Mouse (Mus musculus) G1E (cell line): Measurements from ENCODE around the gene Hist2h3c2.

ENCODE experiments used
- CTCF ChIP-seq: IDR thresholded peaks from 2 replicates; pipeline ENCODE4 v1.5.1; 2012; ENCODE audit warnings: low read depth, low read length, inconsistent platforms, mixed read lengths
- GATA1 ChIP-seq: IDR thresholded peaks from 2 replicates; pipeline ENCODE4 v1.6.1; 2012; ENCODE audit warnings: borderline replicate concordance, low read length, inconsistent platforms, mixed read lengths
- GATA2 ChIP-seq: IDR thresholded peaks from 2 replicates; pipeline ENCODE4 v1.6.1; 2012; ENCODE audit warnings: low read depth, low read length, inconsistent platforms, borderline replicate concordance
- TAL1 ChIP-seq: conservative IDR thresholded peaks from 2 replicates; pipeline ENCODE4 v1.6.1; 2012; ENCODE audit warnings: low read depth, low read length, inconsistent platforms, mixed read lengths

- TF ChIP-seq CTCF, result no peak
- no peak for TF ChIP-seq TAL1
- TF ChIP-seq GATA1, result no peak
- TF ChIP-seq GATA2, result no peak
These were observed 17.1 kb upstream of the Hist2h3c2 start for GRCm38 (mm10) chr3:96255926-96256593.
